Mouse (Mus musculus) heart, postnatal 14 days (tissue): ENCODE measurements around the gene Cuedc2. TPM values are rescaled to one million over a fixed set of nuclear protein-coding genes. Genes with fewer than 3 reads are reported as not detected.
A peak's percentile ranks its signal among the peaks of the same experiment; 100 is the strongest.

ENCODE experiments used
- DNase-seq, 2 experiments: peaks; one replicate each; pipeline ENCODE4 v3.0.0; 2021 to 2022
- intact Hi-C: fragments of 180-260 bp; cut with DNase I; formaldehyde crosslinking; loops from one replicate; pipeline ENCODE4 v1.15.1; 2025
- long read RNA-seq, 2 experiments: library from polyadenylated mRNA; stranded (forward); transcript quantifications; one replicate each; pipeline ENCODE4 v2.0.0; 2021
- total RNA-seq, 2 experiments: library from RNA; stranded (reverse); gene quantifications; 2 replicates each; pipeline ENCODE4 v1.2.3; 2021

The Cuedc2 gene
- total RNA-seq: 10 to 100 TPM; 88.0 to 89.6 TPM
- long read RNA-seq, experiment 1, transcript Cuedc2-211 (9 exons, 999 nt): minor isoform, 12 of 144 reads
- long read RNA-seq, experiment 1, transcript Cuedc2-201 (9 exons, 1,833 nt): major isoform, 61 of 144 reads
- long read RNA-seq, experiment 1, transcript Cuedc2-203 (9 exons, 1,790 nt): minor isoform, 16 of 144 reads
- long read RNA-seq, experiment 1, partial matches to known transcripts: 3 of 144 reads
- long read RNA-seq, experiment 1, other reads (novel, unspliced or antisense): 49 of 144 reads
- long read RNA-seq, experiment 2, transcript Cuedc2-211 (9 exons, 999 nt): minor isoform, 11 of 139 reads
- long read RNA-seq, experiment 2, transcript Cuedc2-203 (9 exons, 1,790 nt): minor isoform, 17 of 139 reads
- long read RNA-seq, experiment 2, transcript Cuedc2-201 (9 exons, 1,833 nt): major isoform, 54 of 139 reads
- long read RNA-seq, experiment 2, partial matches to known transcripts: 9 of 139 reads
- long read RNA-seq, experiment 2, other reads (novel, unspliced or antisense): 43 of 139 reads

GRCm38 (mm10) chr19:46338331-46338936 is at the start of gene Cuedc2:
Gene Cuedc2, minus strand, starts transcription at chr19:46338702.
- intact Hi-C loops: loop anchor here (2.0 to 5.0 kb wide), 2 partner anchors 16 to 109 kb away; no protein-coding TSS in a partner anchor
- DNase-seq: peak; percentile 98 to 99

GRCm38 (mm10) chr19:46382275-46382674 is 43.8 kb upstream of the Cuedc2 start:
- intact Hi-C loops: loop anchor here (10.0 kb wide), 1 partner anchor 353 kb away; no protein-coding TSS in a partner anchor
- no peak for DNase-seq

- intact Hi-C loops: no loop called here
These were observed 37.4 kb upstream of the Cuedc2 start for GRCm38 (mm10) chr19:46375891-46376290.

DNA sequence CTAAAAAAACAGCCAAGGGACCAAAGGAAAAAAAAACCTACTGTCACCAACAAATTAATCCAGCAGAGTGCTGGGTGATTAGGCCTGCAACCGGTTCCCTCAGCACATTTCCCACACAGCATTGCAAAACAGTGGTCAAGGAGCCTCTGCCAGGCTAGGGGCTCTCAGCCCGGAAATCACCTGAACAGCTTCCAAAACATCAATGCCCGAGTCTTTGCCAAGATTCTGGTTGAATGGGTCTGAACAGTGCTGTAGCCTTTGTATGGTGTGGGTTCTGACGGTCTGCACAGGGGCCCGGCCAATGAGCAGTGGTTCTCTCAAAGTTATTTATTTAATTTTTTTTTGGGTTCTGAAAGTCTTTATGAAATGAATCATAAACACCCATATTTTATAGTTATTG is 37.0 kb upstream of the Cuedc2 start:
- DNase-seq: no peak
- intact Hi-C loops: no loop called here

More at GRCm38 (mm10) chr19:46375891-46376290, 37.4 kb upstream of the Cuedc2 start:
- DNase-seq: no peak

GRCm38 (mm10) chr19:46374477-46375088 is 36.1 kb upstream of the Cuedc2 start:
- DNase-seq: no peak
- intact Hi-C loops: no loop called here

- intact Hi-C loops: loop anchor here (1.0 to 2.0 kb wide), 2 partner anchors 30 to 64 kb away; partner anchors contain the start of gene Nfkb2
These were observed 30.7 kb upstream of the Cuedc2 start for GRCm38 (mm10) chr19:46369204-46369603.

DNA sequence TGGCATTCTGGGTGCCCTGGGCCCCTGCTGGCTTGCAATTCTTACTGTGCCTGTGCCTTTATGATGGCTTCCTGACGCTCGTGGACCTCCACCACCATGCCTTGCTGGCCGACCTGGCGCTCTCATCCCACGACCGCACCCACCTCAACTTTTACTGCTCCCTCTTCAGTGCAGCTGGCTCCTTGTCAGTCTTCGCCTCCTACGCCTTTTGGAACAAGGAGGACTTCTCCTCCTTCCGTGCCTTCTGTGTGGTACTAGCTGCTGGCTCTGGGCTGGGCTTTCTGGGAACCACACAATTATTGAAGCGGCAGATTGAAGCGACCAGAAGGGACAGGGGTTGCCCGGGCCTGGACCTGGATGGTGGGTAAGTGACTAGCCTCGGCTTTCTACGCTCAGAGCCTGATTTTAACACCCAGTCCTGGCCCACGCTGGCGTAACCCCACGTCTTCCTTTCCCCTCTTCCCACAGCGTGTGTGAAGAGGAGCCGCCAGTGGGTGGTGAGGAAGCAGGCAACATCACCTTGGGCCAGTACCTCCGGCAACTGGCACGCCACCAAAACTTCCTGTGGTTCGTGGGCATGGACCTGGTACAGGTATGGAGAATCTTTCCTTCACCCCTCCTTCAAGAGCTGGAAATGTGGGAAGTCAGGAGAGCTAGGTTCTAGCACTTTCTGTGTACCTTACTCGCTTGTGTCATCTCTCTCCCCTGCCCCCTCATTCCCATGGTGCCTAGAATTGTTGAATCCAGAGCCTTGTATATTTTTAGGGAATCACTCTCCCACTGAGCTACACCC is 29.5 kb upstream of the Cuedc2 start:
- no peak for DNase-seq
- intact Hi-C loops: loop anchor here (2.0 kb wide), 1 partner anchor 63 kb away; the partner anchor contains the start of gene Nfkb2

More at GRCm38 (mm10) chr19:46369204-46369603, 30.7 kb upstream of the Cuedc2 start:
- DNase-seq: peak; percentile 78

DNA sequence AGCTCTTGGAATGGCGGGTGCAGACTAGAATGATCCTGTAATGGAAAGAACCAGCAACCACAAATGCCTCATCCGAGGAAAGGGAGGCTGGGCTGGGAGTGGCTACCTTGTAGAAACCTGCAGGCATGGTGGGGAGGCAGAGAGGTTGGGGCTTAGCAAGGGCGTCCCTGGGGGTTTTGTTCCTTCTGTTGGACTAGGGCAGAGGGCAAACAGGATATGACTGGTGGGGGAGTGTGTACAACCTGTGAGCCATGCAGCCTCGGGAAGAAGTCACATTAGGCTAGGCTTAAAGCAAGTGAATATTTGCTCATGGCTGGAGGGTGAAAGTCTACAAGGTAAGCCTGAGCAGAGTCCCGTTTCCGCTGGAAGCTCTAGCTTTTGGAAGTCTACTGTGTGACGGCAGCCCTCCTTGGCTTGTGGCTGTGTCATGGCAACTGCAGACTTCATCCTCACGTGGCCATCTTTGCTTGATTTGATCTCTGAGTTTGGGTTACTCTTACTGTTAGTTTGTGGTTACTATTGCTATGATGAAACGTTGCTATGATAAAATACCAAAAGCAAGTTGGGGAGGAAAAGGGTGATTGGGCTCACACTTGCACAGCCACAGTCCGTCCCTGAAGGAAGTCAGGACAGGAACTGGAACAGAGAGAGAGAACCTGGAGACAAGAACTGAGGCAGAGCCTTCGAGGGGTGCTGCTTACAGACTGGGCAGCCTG is 24.9 kb upstream of the Cuedc2 start:
- intact Hi-C loops: no loop called here
- DNase-seq: no peak

DNA sequence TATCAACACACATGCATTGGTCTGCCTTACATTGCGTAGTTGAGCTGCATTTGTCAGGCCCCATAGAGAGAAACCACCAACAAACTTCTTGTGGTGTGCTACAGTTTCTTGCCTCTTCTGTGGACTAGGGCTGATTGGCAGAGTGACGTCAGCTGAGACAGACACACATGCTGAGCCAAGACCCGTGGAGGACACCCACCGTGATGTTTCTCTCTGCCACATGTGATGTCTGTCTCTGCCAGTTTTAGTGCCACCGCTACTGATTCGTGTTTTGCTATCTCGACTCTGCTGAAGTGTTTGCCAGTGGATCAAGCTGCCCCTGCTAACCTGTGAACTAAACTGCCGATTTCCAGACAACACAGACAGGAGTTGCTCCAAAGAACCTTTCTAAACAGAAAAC is 23.6 kb upstream of the Cuedc2 start:
- DNase-seq: no peak
- intact Hi-C loops: no loop called here

DNA sequence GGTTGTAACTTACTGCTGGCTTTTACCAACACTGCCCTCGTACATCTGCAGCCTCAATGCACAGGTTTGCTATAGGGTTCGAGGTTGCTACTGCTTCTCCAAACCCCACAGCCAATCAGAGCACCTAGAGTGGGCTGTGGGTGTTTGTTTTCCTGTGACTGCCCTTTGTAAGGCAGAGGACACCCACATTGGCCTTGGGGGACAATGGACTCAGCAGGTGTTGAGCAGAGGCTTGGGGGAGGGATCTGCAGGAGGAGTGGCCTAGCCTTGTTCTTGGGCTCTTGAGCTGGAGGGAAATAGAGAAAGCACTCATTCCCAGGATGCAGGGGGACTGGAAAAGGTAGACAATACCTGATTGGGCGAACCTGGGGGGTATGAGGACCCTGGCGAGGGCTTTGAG is 19.9 kb upstream of the Cuedc2 start:
- no peak for DNase-seq

GRCm38 (mm10) chr19:46357344-46358280 is 19.1 kb upstream of the Cuedc2 start:
- intact Hi-C loops: no loop called here
- DNase-seq: peak in 1 of 2 experiments; percentile 45

More for the DNA sequence above, 19.9 kb upstream of the Cuedc2 start:
- intact Hi-C loops: no loop called here

- DNase-seq: peak; percentile 82 to 89
- intact Hi-C loops: no loop called here
These were observed 18.2 kb upstream of the Cuedc2 start for GRCm38 (mm10) chr19:46356701-46357138.

DNA sequence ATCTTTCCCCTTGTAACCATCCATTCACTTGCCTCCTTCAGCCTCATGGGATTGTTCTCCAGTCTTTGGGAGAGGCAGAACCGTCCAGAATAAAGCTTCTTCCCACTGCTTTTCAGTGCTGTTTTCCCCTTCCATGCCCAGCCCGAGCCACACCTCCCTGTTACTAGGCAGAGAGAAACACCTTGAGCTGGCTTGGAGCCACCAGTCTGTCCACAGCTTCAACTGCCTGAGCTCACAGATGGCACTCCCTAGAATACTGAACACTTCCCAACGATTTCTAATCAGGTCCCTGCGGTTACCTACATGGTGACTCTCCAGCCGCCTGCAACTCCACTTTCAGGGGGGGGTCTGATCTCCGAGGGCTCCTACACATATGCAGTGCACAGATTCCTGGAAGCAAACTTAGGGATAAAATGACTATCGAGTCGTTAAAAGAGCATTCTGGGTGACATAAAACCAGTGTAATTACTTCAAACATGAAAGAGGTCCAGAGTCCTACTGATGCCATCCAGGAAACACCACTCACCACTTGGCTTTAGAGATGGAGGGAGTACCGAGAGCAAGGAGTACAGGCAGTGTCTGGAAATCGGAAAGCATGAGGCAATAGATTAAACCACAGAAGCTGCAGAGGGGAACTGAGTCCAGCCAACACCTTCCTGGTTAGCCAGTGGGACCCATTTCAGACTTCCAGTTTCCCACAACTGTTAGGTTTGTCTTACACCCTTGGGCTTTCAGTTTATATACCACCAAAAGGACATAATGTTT is 11.8 kb upstream of the Cuedc2 start, which contains the start of gene 2310034G01Rik:
Gene 2310034G01Rik (minus strand): TSS at position 135 of the 765 bp plus-strand sequence.
- intact Hi-C loops: no loop called here
- no peak for DNase-seq

GRCm38 (mm10) chr19:46349550-46349949 is 11.0 kb upstream of the Cuedc2 start:
- intact Hi-C loops: no loop called here
- no peak for DNase-seq

DNA sequence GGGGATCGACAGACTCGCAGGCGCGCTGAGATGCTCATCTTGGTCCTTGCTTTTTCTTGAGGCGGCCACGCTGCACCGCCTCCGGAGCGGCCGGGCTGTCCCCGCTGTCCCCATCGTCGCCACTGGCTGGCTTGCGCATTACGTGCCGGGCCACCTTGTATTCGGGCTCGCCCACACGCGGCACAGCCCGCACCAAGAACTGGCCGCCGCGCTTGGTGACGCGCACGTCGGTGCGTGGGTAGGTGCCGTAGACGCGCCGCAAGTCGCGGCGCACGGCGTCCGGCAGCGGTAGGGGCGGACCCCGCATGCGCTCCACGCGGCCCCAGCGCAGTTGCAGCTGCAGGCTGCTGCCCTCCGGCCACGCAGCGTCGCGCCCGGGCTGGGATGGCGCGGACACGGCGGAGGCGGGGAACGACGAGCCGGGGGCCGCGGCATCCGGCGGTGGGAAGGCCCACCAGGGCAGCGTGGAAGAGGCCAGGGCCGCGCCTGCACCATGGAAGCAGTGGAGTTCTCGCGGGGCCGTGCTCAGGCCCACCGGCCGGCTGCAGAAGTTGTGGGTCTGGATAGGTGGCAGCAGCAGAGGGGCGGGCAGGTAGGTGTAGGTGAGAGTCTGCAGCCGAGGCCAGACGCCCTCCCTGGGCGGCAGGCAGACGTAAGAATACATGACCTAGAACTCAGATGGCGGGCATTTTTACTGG is 10.4 kb upstream of the Cuedc2 start:
- DNase-seq: peak; percentile 84 to 87
- intact Hi-C loops: no loop called here

DNA sequence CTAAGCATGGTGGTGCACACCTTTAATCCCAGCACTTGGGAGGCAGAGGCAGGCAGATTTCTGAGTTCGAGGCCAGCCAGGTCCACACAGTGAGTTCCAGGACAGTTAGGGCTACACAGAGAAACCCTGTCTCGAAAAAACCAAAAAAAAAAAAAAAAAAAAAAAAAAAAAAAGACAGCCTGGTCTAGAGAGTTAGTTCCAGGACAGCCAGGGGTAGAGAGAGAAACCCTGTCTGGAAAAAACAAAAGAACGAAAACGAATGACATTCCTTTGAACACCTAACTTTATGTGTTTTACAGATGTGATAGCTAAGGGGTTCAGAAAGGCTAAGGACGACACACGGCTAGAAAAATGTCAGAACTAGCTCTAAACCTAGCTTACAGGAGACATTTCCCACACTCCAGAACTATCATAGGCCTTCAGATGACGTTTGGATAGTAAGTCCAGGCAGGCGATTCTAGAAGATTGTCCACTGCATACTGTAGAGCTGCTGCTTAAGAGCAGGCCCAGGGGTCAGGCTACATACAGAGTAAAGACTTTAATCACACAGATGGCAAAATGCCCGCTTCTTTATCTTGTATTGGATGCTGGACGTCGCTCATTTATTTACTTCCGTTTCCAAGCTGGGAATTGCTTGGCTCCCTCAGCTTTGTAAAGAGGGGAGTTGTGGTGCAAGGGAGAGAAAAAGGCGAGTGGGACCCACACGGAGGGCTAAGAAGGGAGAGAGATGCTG is 9.6 kb upstream of the Cuedc2 start:
- intact Hi-C loops: no loop called here
- DNase-seq: no peak
